Mouse (Mus musculus) kidney, embryonic 15.5 days (tissue): ENCODE data around the gene Shank3. TPM values are rescaled to one million over a fixed set of nuclear protein-coding genes. Genes with fewer than 3 reads are reported as not detected.

Experiments
- ATAC-seq: fragments of 200-750 bp; cut with Nextera tagmentation; replicated peaks from 2 replicates; pipeline ENCODE4 v1.8.0; 2017; ENCODE audit warnings: moderate TSS enrichment; ENCODE audit not compliant: low FRiP score
- H3K27ac ChIP-seq: fragments of 300-500 bp; sonication (generic); 2 replicates; pipeline ENCODE4 v1.5.1; 2015; ENCODE audit warnings: mild to moderate bottlenecking, inconsistent platforms
- H3K27me3 ChIP-seq: fragments of 300-500 bp; sonication (generic); 2 replicates; pipeline ENCODE4 v1.6.1; 2015; ENCODE audit warnings: inconsistent platforms
- H3K36me3 ChIP-seq: fragments of 300-500 bp; sonication (generic); 2 replicates; pipeline ENCODE4 v1.6.1; 2015; ENCODE audit warnings: inconsistent platforms
- H3K4me1 ChIP-seq: fragments of 300-500 bp; sonication (generic); 2 replicates; pipeline ENCODE4 v1.6.1; 2015; ENCODE audit warnings: inconsistent platforms
- H3K4me2 ChIP-seq: fragments of 300-500 bp; sonication (generic); 2 replicates; pipeline ENCODE4 v1.6.1; 2015; ENCODE audit warnings: moderate library complexity, mild to moderate bottlenecking, inconsistent platforms
- H3K4me3 ChIP-seq: fragments of 300-500 bp; sonication (generic); replicated peaks from 2 replicates; pipeline ENCODE4 v1.5.1; 2015; ENCODE audit warnings: mild to moderate bottlenecking, inconsistent platforms
- H3K9ac ChIP-seq: fragments of 300-500 bp; sonication (generic); 2 replicates; pipeline ENCODE4 v1.6.1; 2015; ENCODE audit warnings: mild to moderate bottlenecking, inconsistent platforms
- H3K9me3 ChIP-seq: fragments of 300-500 bp; sonication (generic); replicated peaks from 2 replicates; pipeline ENCODE4 v1.6.1; 2016; ENCODE audit warnings: inconsistent platforms
- WGBS: fragments of 180-500 bp; shearing (Covaris S2); methylation state at CpG from one replicate; pipeline ENCODE4 v1.1.7; 2015; ENCODE audit warnings: mixed read lengths; 5-methylcytosine and 5-hydroxymethylcytosine counted together
- polyA plus RNA-seq: library from polyadenylated mRNA; unstranded; fragments of >200 nt; fragmentation: Nextera tagmentation; extraction: Ambion mirVana; gene quantifications from 2 replicates; pipeline ENCODE4 v1.2.1, GENCODE M21; 2015

The Shank3 gene
- polyA plus RNA-seq, 1 experiment from 2014 or later = 2.2 TPM

DNA sequence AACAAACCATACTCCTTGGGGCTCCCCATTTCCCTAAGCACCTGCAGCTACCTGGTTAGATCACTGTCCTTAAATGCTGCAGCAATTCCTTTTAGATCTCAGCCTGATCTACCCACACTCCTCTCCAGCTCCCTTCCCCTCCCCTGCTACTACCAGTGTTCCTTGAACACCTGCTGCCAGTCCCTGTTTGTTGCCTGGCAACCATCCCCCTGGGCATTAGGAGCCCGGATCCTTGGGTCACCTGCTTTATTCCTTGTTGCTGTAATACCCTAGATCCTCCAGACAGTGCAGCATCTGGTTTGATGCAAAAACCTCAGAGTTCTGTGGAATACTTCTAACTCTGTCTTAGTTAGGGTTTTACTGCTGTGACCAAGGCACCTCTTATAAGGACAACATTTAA is 34.4 kb upstream of the Shank3 start:
- H3K4me3 ChIP-seq = no peak overlapping the region
- H3K27ac ChIP-seq = no peak overlapping the region
- H3K4me2 ChIP-seq = no peak overlapping the region
- no peak overlapping the region for H3K9ac ChIP-seq
- ATAC-seq = no peak
- no peaks in the 10 kb centered on the region for H3K36me3 ChIP-seq
- no peaks in the 10 kb centered on the region for H3K4me1 ChIP-seq
- H3K9me3 ChIP-seq = no peaks in the 10 kb centered on the region
- WGBS = 5% methylated on average over 1 of the region's 1 CpGs
- no peaks in the 10 kb centered on the region for H3K27me3 ChIP-seq

- no peaks in the 10 kb centered on the region for H3K9me3 ChIP-seq
- H3K4me1 ChIP-seq = no peaks in the 10 kb centered on the region
- H3K4me2 ChIP-seq = no peak overlapping the region
- no peaks in the 10 kb centered on the region for H3K36me3 ChIP-seq
- no peak overlapping the region for H3K9ac ChIP-seq
- ATAC-seq = no peak
- 40% methylated on average over 2 of the region's 2 CpGs for WGBS
- H3K4me3 ChIP-seq = no peak overlapping the region
- no peaks in the 10 kb centered on the region for H3K27me3 ChIP-seq
- H3K27ac ChIP-seq = no peak overlapping the region
Observed at GRCm38 (mm10) chr15:89468577-89468976, 30.8 kb upstream of the Shank3 start.

DNA sequence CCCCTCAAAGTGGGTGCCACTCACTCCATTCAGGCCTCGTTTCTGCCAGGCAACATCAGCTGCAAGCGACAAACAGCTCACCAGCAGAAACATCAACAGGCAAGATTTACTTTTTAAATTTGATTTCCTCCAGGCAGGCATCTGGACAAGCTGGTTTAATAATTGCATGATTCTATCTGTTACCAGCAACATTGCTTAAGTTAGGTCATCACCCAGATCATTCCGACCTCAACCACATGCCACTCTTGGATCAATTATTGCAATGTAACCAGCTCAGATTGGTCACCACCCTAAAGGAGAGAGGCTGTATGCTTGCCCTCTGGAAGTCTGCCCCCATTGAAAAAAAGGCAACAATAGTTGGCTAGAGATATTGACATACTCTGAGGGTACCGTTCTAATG is 27.9 kb upstream of the Shank3 start:
- H3K27me3 ChIP-seq = no peaks in the 10 kb centered on the region
- H3K4me2 ChIP-seq = no peak overlapping the region
- H3K4me3 ChIP-seq = no peak overlapping the region
- 86% methylated on average over 4 of the region's 4 CpGs for WGBS
- H3K9ac ChIP-seq = no peak overlapping the region
- H3K36me3 ChIP-seq = no peaks in the 10 kb centered on the region
- H3K9me3 ChIP-seq = no peaks in the 10 kb centered on the region
- no peak overlapping the region for H3K27ac ChIP-seq
- H3K4me1 ChIP-seq = peaks cover 10% of the 10 kb centered on the region
- ATAC-seq = no peak

DNA sequence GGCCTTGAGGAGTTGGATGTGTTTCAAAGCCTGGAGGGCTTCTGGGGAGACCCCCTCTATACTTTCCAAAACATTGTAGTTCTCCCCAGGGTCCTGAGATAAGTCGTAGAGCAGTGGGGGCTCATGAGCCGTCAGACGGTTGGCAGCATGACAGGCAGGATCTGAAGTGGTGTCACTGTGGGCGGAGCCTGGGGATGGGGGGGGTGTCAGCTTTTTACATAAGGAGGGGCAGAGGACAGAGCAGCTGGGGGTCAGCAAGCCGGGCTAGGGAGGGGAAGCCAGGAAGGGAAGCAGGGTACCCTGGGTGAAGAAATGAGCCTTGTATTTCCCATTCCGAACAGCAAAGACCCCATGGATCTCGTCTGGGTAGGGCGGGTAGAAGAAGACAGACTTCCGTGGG is 26.1 kb upstream of the Shank3 start:
- no peak overlapping the region for H3K27ac ChIP-seq
- H3K4me1 ChIP-seq = peaks cover 10% of the 10 kb centered on the region
- no peaks in the 10 kb centered on the region for H3K9me3 ChIP-seq
- no peak overlapping the region for H3K4me2 ChIP-seq
- 92% methylated on average over 9 of the region's 9 CpGs for WGBS
- no peaks in the 10 kb centered on the region for H3K36me3 ChIP-seq
- no peak overlapping the region for H3K9ac ChIP-seq
- no peak overlapping the region for H3K4me3 ChIP-seq
- H3K27me3 ChIP-seq = no peaks in the 10 kb centered on the region
- no peak for ATAC-seq

DNA sequence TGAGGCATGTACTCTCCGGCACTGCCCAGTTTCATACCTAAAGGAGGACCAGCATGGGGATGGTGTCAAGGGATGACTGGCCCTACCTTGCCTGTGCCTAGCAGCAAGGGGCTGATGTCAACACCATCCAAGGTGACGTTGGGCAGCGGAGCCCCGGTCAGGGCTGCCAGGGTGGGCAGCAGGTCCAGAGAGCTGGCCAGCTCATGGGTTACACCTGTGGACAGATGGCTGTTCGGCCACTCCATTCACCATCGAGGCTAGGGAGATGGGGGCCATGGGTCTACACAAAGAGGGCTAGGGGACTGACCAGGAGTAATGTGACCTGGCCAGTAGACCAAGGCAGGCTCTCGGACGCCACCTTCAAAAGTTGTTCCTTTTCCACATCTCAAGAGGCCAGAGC is 25.5 kb upstream of the Shank3 start:
- H3K4me2 ChIP-seq = no peak overlapping the region
- no peak overlapping the region for H3K27ac ChIP-seq
- 97% methylated on average over 8 of the region's 8 CpGs for WGBS
- no peaks in the 10 kb centered on the region for H3K9me3 ChIP-seq
- H3K4me3 ChIP-seq = no peak overlapping the region
- no peaks in the 10 kb centered on the region for H3K36me3 ChIP-seq
- no peak for ATAC-seq
- no peak overlapping the region for H3K9ac ChIP-seq
- peaks cover 10% of the 10 kb centered on the region for H3K4me1 ChIP-seq
- no peaks in the 10 kb centered on the region for H3K27me3 ChIP-seq

GRCm38 (mm10) chr15:89474596-89475292 is 24.7 kb upstream of the Shank3 start:
- H3K36me3 ChIP-seq = no peaks in the 10 kb centered on the region
- H3K9me3 ChIP-seq = no peaks in the 10 kb centered on the region
- 92% methylated on average over 19 of the region's 19 CpGs for WGBS
- no peak for ATAC-seq
- peak overlapping the region; percentile 86 for H3K4me2 ChIP-seq
- no peak overlapping the region for H3K27ac ChIP-seq
- no peak overlapping the region for H3K9ac ChIP-seq
- H3K27me3 ChIP-seq = no peaks in the 10 kb centered on the region
- H3K4me3 ChIP-seq = no peak overlapping the region
- peaks cover 10% of the 10 kb centered on the region for H3K4me1 ChIP-seq

DNA sequence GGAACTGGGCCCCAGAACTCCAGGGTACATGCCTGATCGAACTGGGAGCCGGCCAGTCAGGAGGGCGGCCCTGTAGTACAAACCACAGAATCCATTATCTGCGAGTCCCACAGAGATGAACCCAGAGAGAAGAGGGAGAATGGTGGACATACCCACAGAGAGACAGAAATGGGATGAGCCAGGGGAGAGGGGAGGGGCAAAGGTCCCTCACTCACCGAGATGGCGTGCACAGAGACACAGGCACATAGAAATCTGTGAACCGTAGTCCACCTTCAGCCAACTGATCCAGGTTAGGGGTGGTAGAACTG is 24.2 kb upstream of the Shank3 start:
- Histone ChIP-seq H3K4me1 (peaks cover 10% of the 10 kb centered on the region), H3K36me3 (no peaks in the 10 kb centered on the region), H3K27me3 (no peaks in the 10 kb centered on the region), H3K4me3 (peak overlapping the region; percentile 70), H3K27ac (no peak overlapping the region), H3K9me3 (no peaks in the 10 kb centered on the region), H3K4me2 (peak overlapping the region; percentile 86), H3K9ac (no peak overlapping the region)
- ATAC-seq = no peak
- WGBS = 86% methylated on average over 7 of the region's 7 CpGs

DNA sequence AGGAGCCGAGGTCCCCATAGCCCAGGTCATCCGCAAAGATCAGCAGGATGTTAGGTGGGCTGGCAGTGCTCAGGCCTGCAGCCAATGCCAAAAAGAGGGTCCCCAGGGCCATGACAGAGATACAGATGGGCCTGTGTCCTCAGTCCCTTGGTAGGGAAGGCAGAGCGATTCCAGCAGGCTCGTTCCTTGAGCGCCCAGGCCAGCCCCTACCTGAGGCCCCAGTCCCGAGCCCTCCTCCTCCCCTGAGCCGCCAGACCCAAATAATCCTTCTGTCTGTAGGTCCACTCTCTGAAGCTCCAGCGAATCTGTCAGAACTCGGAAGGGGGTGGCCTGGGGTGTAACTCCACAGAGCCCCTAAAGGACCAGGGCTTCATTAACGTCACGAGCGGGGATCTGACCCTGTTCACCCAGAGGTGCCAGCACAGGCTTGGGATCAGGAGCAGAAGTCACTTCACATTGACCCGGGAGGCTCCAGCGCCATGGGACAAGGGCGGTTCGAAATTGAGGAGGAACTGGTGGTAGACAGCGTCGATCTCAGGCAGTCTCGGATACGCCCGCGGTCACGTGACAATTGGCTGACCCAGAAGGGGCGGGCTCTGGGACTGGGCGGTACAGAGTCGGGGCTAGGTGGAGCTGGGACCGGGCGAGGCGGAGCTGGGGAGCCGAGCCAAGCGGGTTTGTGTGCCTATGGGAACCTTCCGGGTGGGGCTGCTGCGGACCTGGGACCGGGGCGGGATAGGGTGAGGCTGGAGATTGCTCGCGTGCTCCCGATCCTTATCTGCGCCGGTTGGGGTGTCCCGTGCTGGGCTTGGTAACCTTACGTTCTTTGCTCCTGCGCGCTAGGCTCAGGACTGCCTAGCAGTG is 23.6 kb upstream of the Shank3 start:
- H3K27ac ChIP-seq = peak overlapping the region; percentile 89
- H3K9ac ChIP-seq = peak overlapping the region; percentile 57
- WGBS = 9% methylated on average over 44 of the region's 44 CpGs
- H3K36me3 ChIP-seq = no peaks in the 10 kb centered on the region
- peak; percentile 98 for ATAC-seq
- peak overlapping the region; percentile 70 for H3K4me3 ChIP-seq
- H3K4me1 ChIP-seq = peaks cover 14% of the 10 kb centered on the region
- H3K27me3 ChIP-seq = no peaks in the 10 kb centered on the region
- H3K4me2 ChIP-seq = peak overlapping the region; percentile 86
- H3K9me3 ChIP-seq = no peaks in the 10 kb centered on the region

DNA sequence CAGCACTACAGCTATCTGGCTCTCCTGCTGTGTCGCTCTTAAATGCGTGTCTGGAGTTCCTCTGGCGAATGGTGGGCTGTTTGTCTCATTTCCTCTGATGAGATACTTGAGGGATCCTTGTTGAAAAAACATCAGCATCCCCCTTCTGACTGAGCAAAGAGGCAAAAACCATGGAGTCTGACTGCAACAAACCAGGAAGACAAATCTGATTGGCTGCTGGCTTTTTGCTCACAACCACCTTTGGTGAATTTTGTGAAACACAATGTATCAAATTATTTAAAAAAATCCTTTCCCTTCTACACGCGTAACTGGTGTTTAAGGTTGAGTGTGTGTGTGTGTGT is 23.0 kb upstream of the Shank3 start:
- Histone ChIP-seq H3K4me3 (peak overlapping the region; percentile 70), H3K9ac (peak overlapping the region; percentile 57), H3K4me1 (peaks cover 14% of the 10 kb centered on the region), H3K9me3 (no peaks in the 10 kb centered on the region), H3K36me3 (no peaks in the 10 kb centered on the region), H3K27me3 (no peaks in the 10 kb centered on the region), H3K27ac (peak overlapping the region; percentile 89), H3K4me2 (peak overlapping the region; percentile 86)
- 10% methylated on average over 5 of the region's 5 CpGs for WGBS
- no peak for ATAC-seq

DNA sequence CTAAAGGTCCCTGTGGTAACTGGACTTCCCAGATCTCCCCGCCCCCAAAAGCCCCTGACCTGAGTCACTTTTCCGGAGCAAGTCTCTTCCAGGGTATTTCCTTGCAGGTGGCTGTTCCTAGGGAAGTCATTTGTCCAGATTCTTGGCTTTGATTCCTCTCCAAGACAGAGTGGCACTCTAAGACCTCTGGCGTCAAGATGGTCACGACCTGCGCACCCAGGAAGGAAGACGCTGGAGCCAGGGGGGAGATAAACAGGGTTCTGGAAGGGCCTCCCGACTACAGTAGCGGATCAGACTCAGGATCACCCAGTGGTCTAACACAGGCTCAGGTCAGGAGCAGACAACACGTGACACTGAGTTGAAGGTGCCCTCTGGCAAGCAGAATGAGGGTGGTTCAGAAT is 22.3 kb upstream of the Shank3 start, which contains the start of gene Arsa:
Gene Arsa (minus strand): TSS at position 335 of the 401 bp plus-strand sequence.
- ATAC-seq = no peak
- Histone ChIP-seq H3K9ac (peak within 1 kb of the TSS; percentile 57), H3K27ac (peak within 1 kb of the TSS; percentile 89), H3K4me2 (peak within 1 kb of the TSS; percentile 86), H3K27me3 (no peaks in the 10 kb centered on the region), H3K4me1 (peaks cover 14% of the 10 kb centered on the region), H3K9me3 (no peaks in the 10 kb centered on the region), H3K4me3 (peak within 1 kb of the TSS; percentile 70), H3K36me3 (no peaks in the 10 kb centered on the region)
- 27% methylated on average over 9 of the region's 9 CpGs for WGBS

DNA sequence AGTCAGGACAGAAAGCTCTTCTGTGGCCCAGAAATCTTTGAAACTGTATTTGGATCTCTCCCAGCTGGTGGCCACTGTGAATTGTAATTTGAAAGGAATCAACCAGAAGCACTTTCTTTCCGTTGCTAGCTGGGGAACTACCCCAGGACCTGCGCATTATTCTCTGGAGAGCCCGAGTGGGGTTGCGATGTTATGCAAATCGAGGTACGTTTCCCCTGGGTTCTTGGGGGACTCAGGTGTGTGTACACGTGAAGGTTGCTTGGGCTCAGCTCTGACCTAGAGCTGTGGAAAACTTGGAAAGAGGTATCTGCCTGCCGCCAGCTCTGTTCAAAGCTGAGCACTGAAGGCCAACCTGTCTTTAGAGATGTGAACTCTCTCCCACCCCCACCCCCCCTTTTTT is 21.6 kb upstream of the Shank3 start:
- WGBS = 52% methylated on average over 8 of the region's 8 CpGs
- Histone ChIP-seq H3K4me3 (no peak overlapping the region), H3K27me3 (no peaks in the 10 kb centered on the region), H3K9me3 (no peaks in the 10 kb centered on the region), H3K9ac (no peak overlapping the region), H3K4me1 (peaks cover 14% of the 10 kb centered on the region), H3K27ac (peak overlapping the region; percentile 41; the same call in 1 of the 2 replicates), H3K36me3 (no peaks in the 10 kb centered on the region), H3K4me2 (0 out of 2 replicates have a peak overlapping the region, but pooled peaks have one; percentile 86)
- no peak for ATAC-seq

DNA sequence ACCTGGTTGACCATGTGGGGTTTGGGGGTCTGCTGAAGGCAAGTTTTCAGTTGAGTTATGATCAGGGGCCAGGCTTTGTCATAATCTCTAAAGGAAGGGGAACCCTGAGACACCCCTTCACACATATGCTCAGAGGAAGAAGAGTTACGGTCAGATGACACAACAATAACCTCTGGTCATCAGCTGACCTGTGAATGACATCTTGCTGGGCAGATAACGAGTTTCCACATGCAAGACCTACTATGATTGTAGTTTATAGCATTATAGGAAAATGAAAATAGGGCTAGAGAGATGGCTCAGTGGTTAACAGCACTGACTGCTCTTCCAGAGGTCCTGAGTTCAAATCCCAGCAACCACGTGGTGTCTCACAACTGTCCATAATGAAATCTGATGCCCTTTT is 20.8 kb upstream of the Shank3 start:
- 79% methylated on average over 3 of the region's 3 CpGs for WGBS
- H3K27ac ChIP-seq = no peak overlapping the region
- H3K4me3 ChIP-seq = no peak overlapping the region
- peaks cover 14% of the 10 kb centered on the region for H3K4me1 ChIP-seq
- H3K9ac ChIP-seq = no peak overlapping the region
- no peaks in the 10 kb centered on the region for H3K36me3 ChIP-seq
- H3K27me3 ChIP-seq = no peaks in the 10 kb centered on the region
- no peak overlapping the region for H3K4me2 ChIP-seq
- no peaks in the 10 kb centered on the region for H3K9me3 ChIP-seq
- no peak for ATAC-seq
